Mouse (Mus musculus) G1E (cell line): Measurements from ENCODE around the gene Grm7.

ENCODE experiments used
- CTCF ChIP-seq: IDR thresholded peaks from 2 replicates; pipeline ENCODE4 v1.5.1; 2012; ENCODE audit warnings: low read depth, low read length, inconsistent platforms, mixed read lengths
- GATA1 ChIP-seq: IDR thresholded peaks from 2 replicates; pipeline ENCODE4 v1.6.1; 2012; ENCODE audit warnings: borderline replicate concordance, low read length, inconsistent platforms, mixed read lengths

- TF ChIP-seq CTCF (no peak), GATA1 (no peak)
Measured at GRCm38 (mm10) chr6:111492166-111492565, 846.8 kb downstream of the Grm7 start.
